Mouse (Mus musculus) myocyte (in vitro differentiated cells): Measurements from ENCODE around the gene Drc1.

ENCODE experiments used
- CEBPB ChIP-seq: IDR thresholded peaks from 2 replicates; pipeline ENCODE4 v1.6.1; 2011; ENCODE audit warnings: mild to moderate bottlenecking, moderate library complexity; ENCODE audit not compliant: poor library complexity, insufficient read depth, severe bottlenecking
- E2F4 ChIP-seq: IDR thresholded peaks from one replicate; pipeline ENCODE4 v1.6.1; 2011; ENCODE audit warnings: mild to moderate bottlenecking, control low read depth, moderate library complexity; ENCODE audit not compliant: insufficient read depth
- MAX ChIP-seq: IDR thresholded peaks from one replicate; pipeline ENCODE4 v1.6.1; 2011; ENCODE audit warnings: low read depth, mild to moderate bottlenecking, control low read depth
- MYOD1 ChIP-seq, 3 experiments: IDR thresholded peaks; one replicate each; pipeline ENCODE4 v1.6.1; 2011; ENCODE audit warnings: control low read depth in 2 of 3, low read depth in 2 of 3, mild to moderate bottlenecking in 2 of 3, moderate library complexity in 1 of 3; ENCODE audit not compliant: insufficient read length in 2 of 3, control insufficient read depth in 1 of 3
- MYOG ChIP-seq, 3 experiments: IDR thresholded peaks; one replicate each; pipeline ENCODE4 v1.6.1; 2011; ENCODE audit warnings: control low read depth in 2 of 3, low read depth in 2 of 3, mild to moderate bottlenecking in 2 of 3; ENCODE audit not compliant: insufficient read length in 2 of 3, control insufficient read depth in 1 of 3, insufficient read depth in 1 of 3
- POLR2A ChIP-seq: IDR thresholded peaks from one replicate; pipeline ENCODE4 v1.6.1; 2011; ENCODE audit warnings: low read depth, mild to moderate bottlenecking, control low read depth, moderate library complexity; ENCODE audit not compliant: insufficient read length
- POLR2AphosphoS2 ChIP-seq: IDR thresholded peaks from one replicate; pipeline ENCODE4 v1.6.1; 2011; ENCODE audit warnings: low read depth, control low read depth; ENCODE audit not compliant: insufficient read length
- REST ChIP-seq: IDR thresholded peaks from one replicate; pipeline ENCODE4 v1.6.1; 2011; ENCODE audit warnings: mild to moderate bottlenecking, control low read depth, moderate library complexity; ENCODE audit not compliant: insufficient read depth, insufficient read length
- SRF ChIP-seq: IDR thresholded peaks from one replicate; pipeline ENCODE4 v1.6.1; 2011; ENCODE audit warnings: low read depth; ENCODE audit not compliant: control insufficient read depth, insufficient read length
- TCF12 ChIP-seq: IDR thresholded peaks from one replicate; pipeline ENCODE4 v1.6.1; 2011; ENCODE audit warnings: mild to moderate bottlenecking, control low read depth; ENCODE audit not compliant: poor library complexity, insufficient read depth, severe bottlenecking
- TCF3 ChIP-seq: IDR thresholded peaks from one replicate; pipeline ENCODE4 v1.6.1; 2011; ENCODE audit warnings: low read depth, control low read depth; ENCODE audit not compliant: insufficient read length
- USF1 ChIP-seq: IDR thresholded peaks from one replicate; pipeline ENCODE4 v1.6.1; 2011; ENCODE audit warnings: low read depth, mild to moderate bottlenecking, control low read depth, moderate library complexity

- TF ChIP-seq POLR2A (no peak), MYOD1 (IDR thresholded peaks at IDR 0.05; ENCODE audit: control insufficient read depth in 1 of 3, insufficient read length in 2 of 3, low read depth in 2 of 3) (no peak), E2F4 (no peak), REST (no peak), CEBPB (no peak), SRF (no peak), USF1 (no peak), POLR2AphosphoS2 (no peak), TCF3 (no peak), MAX (no peak), TCF12 (no peak), MYOG (IDR thresholded peaks at IDR 0.05; ENCODE audit: control insufficient read depth in 1 of 3, insufficient read depth in 1 of 3, insufficient read length in 2 of 3, low read depth in 2 of 3) (no peak)
Observed at GRCm38 (mm10) chr5:30233042-30233441, 48.1 kb upstream of the Drc1 start.
